Mouse (Mus musculus): ENCODE results near the gene Slc4a3.

- TF ChIP-seq POLR2A (IDR thresholded peaks at IDR 0.05; ENCODE audit: borderline replicate concordance, control insufficient read depth, low read depth, low read length): no peak
- TF ChIP-seq CTCF (IDR thresholded peaks at IDR 0.05; ENCODE audit: control insufficient read depth, insufficient read depth, low read length): no peak
Measured at GRCm38 (mm10) chr1:75555680-75556079, 9.6 kb downstream of the Slc4a3 start.

Measured in bone marrow, adult 2 months (tissue).